Mouse (Mus musculus) adrenal gland, postnatal 0 days (tissue): ENCODE measurements around the gene Slc31a1. TPM values are rescaled to one million over a fixed set of nuclear protein-coding genes. Genes with fewer than 3 reads are reported as not detected.

Experiments used
- polyA plus RNA-seq: library from polyadenylated mRNA; unstranded; fragments of >200 nt; fragmentation: Nextera tagmentation; extraction: Ambion mirVana; gene quantifications from 2 replicates; pipeline ENCODE4 v1.2.1, GENCODE M21; 2015

Gene Slc31a1
- polyA plus RNA-seq, result 80.9 and 95.1 TPM in 2 replicates

DNA sequence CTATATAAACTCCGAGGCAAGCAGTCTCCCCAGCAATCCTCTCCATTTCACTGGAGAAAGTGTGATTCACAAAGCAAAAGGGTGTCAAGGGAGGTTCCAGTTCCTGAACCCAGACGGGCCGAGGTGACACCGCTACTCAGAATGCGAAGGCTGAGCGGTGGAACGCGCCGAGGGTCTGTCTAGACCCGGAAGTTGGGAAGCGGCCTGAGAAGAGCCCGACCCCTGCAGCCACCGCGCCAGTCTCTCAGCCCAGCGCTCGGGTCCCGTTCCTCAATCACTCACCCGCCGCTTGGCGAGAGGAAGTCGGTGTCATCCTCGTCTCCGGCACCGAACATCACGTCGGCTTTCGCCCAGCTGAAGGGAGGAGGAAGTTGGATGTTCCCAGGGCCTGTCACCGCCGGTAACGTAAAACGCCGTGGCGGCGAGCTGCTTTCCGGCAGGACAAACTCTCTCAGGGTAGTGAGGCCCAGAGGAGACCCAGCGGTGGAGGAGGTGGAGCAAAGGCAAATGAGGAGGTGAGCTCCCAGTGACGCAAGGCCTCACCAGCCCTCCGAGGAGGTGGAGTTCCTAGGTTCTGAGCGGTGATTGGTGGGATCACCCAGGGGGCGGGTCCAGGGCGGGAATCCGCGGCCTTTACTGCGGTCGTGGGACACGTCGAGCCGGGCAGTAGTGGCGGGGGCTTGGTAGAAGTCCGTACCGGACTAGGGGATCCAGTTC is at the start of gene Slc31a1, which contains the start of gene Fkbp15:
Slc31a1 (plus strand) TSS at position 640 of the 717 bp plus-strand sequence.
Fkbp15 (minus strand) TSS at position 461 of the 717 bp plus-strand sequence.

GRCm38 (mm10) chr4:62408601-62409282 is 48.2 kb downstream of the Slc31a1 start, which contains the start of the genes Cdc26 and Prpf4:
Gene Cdc26 (minus strand): TSS chr4:62408642.
Gene Prpf4 (plus strand): TSS chr4:62408797.

DNA sequence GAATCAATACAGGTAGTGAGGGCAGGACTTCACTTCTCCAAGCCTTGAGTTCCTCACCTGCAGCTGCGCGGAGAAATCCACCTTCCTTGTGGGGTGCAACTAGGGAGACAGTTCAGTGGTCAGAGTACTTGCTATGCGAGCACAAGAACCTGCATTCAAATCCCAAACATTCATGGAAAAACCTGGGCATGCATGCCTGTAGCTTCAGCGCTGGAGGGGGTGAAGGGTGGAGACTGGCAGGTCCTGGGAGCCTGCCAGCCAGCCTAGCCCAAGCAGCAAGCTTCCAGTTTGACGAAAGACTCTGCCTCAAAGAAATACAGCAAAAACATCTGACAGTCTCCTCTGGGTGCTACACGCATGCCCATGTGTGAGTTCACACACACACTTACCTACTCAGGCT is 74.6 kb downstream of the Slc31a1 start, which contains the start of gene Rnf183:
Rnf183 (minus strand) TSS at position 172 of the 400 bp plus-strand sequence.

Other genes with a start within 250 kb of the Slc31a1 start
- not detected in 2 replicates for gene Mup21, start 209.9 kb upstream of the Slc31a1 start, polyA plus RNA-seq
- gene Zfp37, start 129.7 kb upstream of the Slc31a1 start, polyA plus RNA-seq, result 7.8 and 8.7 TPM in 2 replicates
- 52.7 and 61.7 TPM in 2 replicates for gene Slc31a2, start 98.2 kb upstream of the Slc31a1 start, polyA plus RNA-seq
- gene Fkbp15, start 179 bp upstream of the Slc31a1 start, polyA plus RNA-seq, result 16.7 and 22.4 TPM in 2 replicates
- gene Cdc26, start 47.9 kb downstream of the Slc31a1 start, polyA plus RNA-seq, result 166 and 207 TPM in 2 replicates
- 9.6 and 15.4 TPM in 2 replicates for gene Prpf4, start 48.1 kb downstream of the Slc31a1 start, polyA plus RNA-seq
- not detected in 2 replicates for gene Rnf183, start 74.5 kb downstream of the Slc31a1 start, polyA plus RNA-seq
- 6.7 and 8.5 TPM in 2 replicates for gene Wdr31, start 110.2 kb downstream of the Slc31a1 start, polyA plus RNA-seq
- 1.4 and 2.8 TPM in 2 replicates for gene Bspry, start 119.3 kb downstream of the Slc31a1 start, polyA plus RNA-seq
- 12.6 and 13.9 TPM in 2 replicates for gene Hdhd3, start 142.7 kb downstream of the Slc31a1 start, polyA plus RNA-seq
- gene Alad, start 159.2 kb downstream of the Slc31a1 start, polyA plus RNA-seq, result 75.4 and 134 TPM in 2 replicates
- gene Pole3, start 164.3 kb downstream of the Slc31a1 start, polyA plus RNA-seq, result 49.4 and 75.7 TPM in 2 replicates
- 0.23 and 0.27 TPM in 2 replicates for gene 4933430I17Rik, start 164.6 kb downstream of the Slc31a1 start, polyA plus RNA-seq
- 27.0 and 40.0 TPM in 2 replicates for gene Rgs3, start 199.1 kb downstream of the Slc31a1 start, polyA plus RNA-seq